Mouse (Mus musculus): Measurements from ENCODE around the gene Tigd2. TPM values are rescaled to one million over a fixed set of nuclear protein-coding genes. Genes with fewer than 3 reads are reported as not detected.
A peak's percentile ranks its signal among the peaks of the same experiment; 100 is the strongest.

Tigd2 gene
- polyA plus RNA-seq, 2 experiments = 4.3 to 12.7 TPM

DNA sequence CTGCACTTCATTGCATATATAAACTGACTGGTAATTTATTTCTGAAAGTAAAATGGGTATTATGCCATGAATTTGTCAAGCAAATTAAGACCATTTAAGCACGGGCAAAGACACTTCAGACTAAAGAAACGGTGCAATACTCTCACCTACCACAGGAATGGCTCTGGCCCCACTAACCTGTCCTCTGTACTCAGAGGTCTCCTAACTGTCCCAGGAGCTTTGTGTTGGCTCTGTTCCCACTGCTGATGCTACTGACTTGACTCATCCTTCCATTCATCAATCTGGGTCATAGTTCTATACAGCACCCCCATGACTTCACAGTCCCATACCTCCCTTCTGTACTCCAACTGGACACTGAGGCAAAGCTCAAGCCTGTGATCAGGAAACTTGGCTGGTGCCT lies 9.6 kb upstream of the Tigd2 start:
- Histone ChIP-seq H3K4me2 (replicated peaks; ENCODE audit: low read depth, low read length, severe bottlenecking) (no peak overlapping the region), H3K27me3 (ENCODE audit: control insufficient read depth, insufficient read depth, low read length) (no peaks in the 10 kb centered on the region), H3K4me3 (replicated peaks; ENCODE audit: low read length) (no peak overlapping the region), H3K27ac (replicated peaks; ENCODE audit: low read depth, low read length) (no peak overlapping the region), H3K36me3 (ENCODE audit: control insufficient read depth, insufficient read depth, low read length) (no peaks in the 10 kb centered on the region), H3K4me1 (ENCODE audit: control insufficient read depth, insufficient read depth, low read length) (no peaks in the 10 kb centered on the region), H3K9me3 (ENCODE audit: control insufficient read depth, low read length) (no peaks in the 10 kb centered on the region), H3K9ac (ENCODE audit: low read depth, low read length, severe bottlenecking) (no peak overlapping the region)
- DNase-seq (ENCODE audit: low spot score) (no peak), ATAC-seq (ENCODE audit: low FRiP score, low read depth) (no peak)
- 86% methylated on average over 2 of the region's 2 CpGs for WGBS
- no peak for TF ChIP-seq POLR2A (IDR thresholded peaks at IDR 0.05; ENCODE audit: borderline replicate concordance, extremely low read depth, insufficient read depth, insufficient read length)

DNA sequence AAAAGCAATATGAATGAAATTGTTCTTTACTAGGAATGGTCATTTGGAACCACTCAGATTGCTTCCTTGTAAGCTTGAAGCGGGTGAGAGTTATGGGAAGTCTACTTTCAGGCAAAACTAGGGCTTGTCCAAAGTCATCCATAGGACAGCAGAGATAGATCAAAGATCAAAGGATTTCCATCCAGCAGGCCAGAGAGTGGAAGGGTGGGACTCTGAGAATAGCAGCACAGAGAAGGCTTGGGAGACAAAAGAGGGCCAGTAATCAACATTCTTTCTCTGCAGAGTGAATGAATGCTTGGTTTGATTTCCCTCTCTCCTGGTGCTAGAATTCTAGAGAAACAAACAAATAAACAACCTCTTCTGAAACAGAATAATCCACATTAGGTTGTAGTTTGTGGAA lies 1.1 kb upstream of the Tigd2 start:
- no peak for ATAC-seq (ENCODE audit: low FRiP score, low read depth)
- no peak overlapping the region for H3K4me3 ChIP-seq (replicated peaks; ENCODE audit: low read length)
- H3K4me1 ChIP-seq (ENCODE audit: control insufficient read depth, insufficient read depth, low read length) = no peaks in the 10 kb centered on the region
- no peak overlapping the region for H3K9ac ChIP-seq (ENCODE audit: low read depth, low read length, severe bottlenecking)
- no peak overlapping the region for H3K27ac ChIP-seq (replicated peaks; ENCODE audit: low read depth, low read length)
- H3K4me2 ChIP-seq (replicated peaks; ENCODE audit: low read depth, low read length, severe bottlenecking) = no peak overlapping the region
- no peaks in the 10 kb centered on the region for H3K36me3 ChIP-seq (ENCODE audit: control insufficient read depth, insufficient read depth, low read length)
- DNase-seq (ENCODE audit: low spot score) = no peak
- H3K27me3 ChIP-seq (ENCODE audit: control insufficient read depth, insufficient read depth, low read length) = no peaks in the 10 kb centered on the region
- 100% methylated on average over 1 of the region's 1 CpGs for WGBS
- no peaks in the 10 kb centered on the region for H3K9me3 ChIP-seq (ENCODE audit: control insufficient read depth, low read length)
- no peak for TF ChIP-seq POLR2A (IDR thresholded peaks at IDR 0.05; ENCODE audit: borderline replicate concordance, extremely low read depth, insufficient read depth, insufficient read length)

DNA sequence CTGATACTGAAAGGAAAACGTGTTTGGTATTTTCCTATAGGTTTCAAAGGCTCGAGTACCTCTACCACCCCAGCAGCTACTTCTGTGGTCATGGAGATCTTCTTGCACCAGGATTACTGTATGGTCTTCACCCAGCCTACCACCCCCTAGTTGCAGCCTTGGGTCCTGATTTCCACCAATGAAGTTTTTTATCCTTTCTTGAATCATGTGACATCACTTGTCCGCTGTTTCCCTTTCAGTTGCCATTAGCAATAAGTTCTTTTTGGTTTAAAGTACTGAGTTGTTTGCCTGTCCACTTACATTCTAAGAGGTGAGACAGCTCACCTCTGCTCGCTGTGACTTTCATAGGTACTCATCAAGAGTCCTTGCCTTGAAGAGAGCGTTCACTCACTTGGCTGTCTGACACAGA lies 633 bp downstream of the Tigd2 start:
- Histone ChIP-seq H3K9me3 (ENCODE audit: control insufficient read depth, low read length) (no peaks in the 10 kb centered on the region), H3K27me3 (ENCODE audit: control insufficient read depth, insufficient read depth, low read length) (no peaks in the 10 kb centered on the region), H3K4me3 (replicated peaks; ENCODE audit: low read length) (peak overlapping the region; percentile 90), H3K27ac (replicated peaks; ENCODE audit: low read depth, low read length) (peak overlapping the region; percentile 79), H3K4me1 (ENCODE audit: control insufficient read depth, insufficient read depth, low read length) (no peaks in the 10 kb centered on the region), H3K36me3 (ENCODE audit: control insufficient read depth, insufficient read depth, low read length) (no peaks in the 10 kb centered on the region), H3K9ac (ENCODE audit: low read depth, low read length, severe bottlenecking) (peak overlapping the region; percentile 94), H3K4me2 (replicated peaks; ENCODE audit: low read depth, low read length, severe bottlenecking) (peak overlapping the region; percentile 46)
- TF ChIP-seq POLR2A (IDR thresholded peaks at IDR 0.05; ENCODE audit: borderline replicate concordance, extremely low read depth, insufficient read depth, insufficient read length) = no peak
- DNase-seq (ENCODE audit: low spot score) (peak; percentile 11), ATAC-seq (ENCODE audit: low FRiP score, low read depth) (peak; percentile 55)
- WGBS = 34% methylated on average over 5 of the region's 5 CpGs

DNA sequence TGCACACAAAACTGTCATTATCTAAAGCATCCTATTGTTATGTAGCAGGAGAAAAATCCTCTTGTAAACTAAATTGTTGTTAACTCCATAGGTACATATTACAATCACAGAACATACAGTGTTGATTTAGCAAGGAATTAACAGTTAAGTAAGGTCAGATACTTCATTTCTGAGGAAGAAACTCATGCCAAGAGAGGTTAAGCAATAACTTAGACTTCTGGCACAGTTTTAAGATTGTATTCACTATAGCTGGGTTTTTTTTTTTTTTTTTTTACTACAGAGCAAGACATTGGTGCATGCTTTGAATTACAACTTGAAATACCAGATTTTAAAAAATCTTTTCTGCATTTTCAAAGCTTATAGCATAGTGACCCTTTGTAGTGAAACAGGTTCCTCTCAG lies 24.5 kb downstream of the Tigd2 start:
- TF ChIP-seq POLR2A (IDR thresholded peaks at IDR 0.05; ENCODE audit: borderline replicate concordance, extremely low read depth, insufficient read depth, insufficient read length) = no peak
- Histone ChIP-seq H3K4me3 (replicated peaks; ENCODE audit: low read length) (no peak overlapping the region), H3K27ac (replicated peaks; ENCODE audit: low read depth, low read length) (no peak overlapping the region), H3K9me3 (ENCODE audit: control insufficient read depth, low read length) (no peaks in the 10 kb centered on the region), H3K4me1 (ENCODE audit: control insufficient read depth, insufficient read depth, low read length) (no peaks in the 10 kb centered on the region), H3K9ac (ENCODE audit: low read depth, low read length, severe bottlenecking) (no peak overlapping the region), H3K36me3 (ENCODE audit: control insufficient read depth, insufficient read depth, low read length) (no peaks in the 10 kb centered on the region), H3K4me2 (replicated peaks; ENCODE audit: low read depth, low read length, severe bottlenecking) (no peak overlapping the region), H3K27me3 (ENCODE audit: control insufficient read depth, insufficient read depth, low read length) (no peaks in the 10 kb centered on the region)
- no peak for ATAC-seq (ENCODE audit: low FRiP score, low read depth)
- DNase-seq (ENCODE audit: low spot score) = no peak

DNA sequence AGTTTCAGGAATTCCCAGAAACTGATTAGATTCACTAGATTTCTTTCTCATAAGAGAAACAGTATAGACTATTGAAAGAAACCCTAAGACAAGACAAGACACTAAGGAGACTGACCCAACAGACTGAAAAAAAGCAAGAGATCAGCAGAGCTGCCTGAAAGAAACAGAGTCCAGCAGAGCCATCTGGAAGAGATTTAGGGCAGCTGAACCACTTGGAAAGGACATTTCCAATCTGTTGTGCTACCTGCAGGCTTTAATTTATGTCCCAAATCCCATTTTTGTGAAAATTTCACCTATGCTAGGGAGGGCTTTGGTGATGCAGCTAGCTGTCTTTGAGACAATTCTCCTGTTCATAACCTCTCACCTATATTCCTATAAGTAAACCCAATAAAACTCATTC lies 25.0 kb downstream of the Tigd2 start:
- Histone ChIP-seq H3K9me3 (ENCODE audit: control insufficient read depth, low read length) (no peaks in the 10 kb centered on the region), H3K4me1 (ENCODE audit: control insufficient read depth, insufficient read depth, low read length) (no peaks in the 10 kb centered on the region), H3K27ac (replicated peaks; ENCODE audit: low read depth, low read length) (no peak overlapping the region), H3K36me3 (ENCODE audit: control insufficient read depth, insufficient read depth, low read length) (no peaks in the 10 kb centered on the region), H3K4me3 (replicated peaks; ENCODE audit: low read length) (no peak overlapping the region), H3K9ac (ENCODE audit: low read depth, low read length, severe bottlenecking) (no peak overlapping the region), H3K4me2 (replicated peaks; ENCODE audit: low read depth, low read length, severe bottlenecking) (no peak overlapping the region), H3K27me3 (ENCODE audit: control insufficient read depth, insufficient read depth, low read length) (no peaks in the 10 kb centered on the region)
- ATAC-seq (ENCODE audit: low FRiP score, low read depth) (no peak), DNase-seq (ENCODE audit: low spot score) (no peak)
- no peak for TF ChIP-seq POLR2A (IDR thresholded peaks at IDR 0.05; ENCODE audit: borderline replicate concordance, extremely low read depth, insufficient read depth, insufficient read length)

DNA sequence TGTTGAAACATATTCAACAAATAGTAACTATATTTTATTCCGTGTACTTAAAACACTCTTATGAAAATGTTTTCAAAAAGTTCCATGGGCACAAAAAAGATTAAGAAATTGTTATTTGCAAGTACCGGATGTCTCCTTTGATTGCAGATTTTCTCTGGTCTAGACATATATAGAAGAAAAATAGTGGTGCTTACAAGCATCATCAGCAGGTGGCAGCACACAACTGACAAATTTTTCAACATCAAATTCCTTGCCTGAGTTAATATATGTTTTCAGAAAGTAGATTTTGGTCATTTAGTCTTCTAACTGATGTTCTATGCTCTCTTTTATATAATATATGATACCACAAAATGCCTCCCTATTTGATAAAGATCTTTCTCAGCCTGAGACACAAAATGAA lies 41.0 kb downstream of the Tigd2 start:
- DNase-seq (ENCODE audit: low spot score) = peak; percentile 42
- H3K4me3 ChIP-seq (replicated peaks; ENCODE audit: low read length) = no peak overlapping the region
- ATAC-seq (ENCODE audit: low FRiP score, low read depth) = no peak
- no peaks in the 10 kb centered on the region for H3K36me3 ChIP-seq (ENCODE audit: control insufficient read depth, insufficient read depth, low read length)
- WGBS = 34% methylated on average over 2 of the region's 2 CpGs
- no peak overlapping the region for H3K4me2 ChIP-seq (replicated peaks; ENCODE audit: low read depth, low read length, severe bottlenecking)
- H3K9me3 ChIP-seq (ENCODE audit: control insufficient read depth, low read length) = no peaks in the 10 kb centered on the region
- TF ChIP-seq POLR2A (IDR thresholded peaks at IDR 0.05; ENCODE audit: borderline replicate concordance, extremely low read depth, insufficient read depth, insufficient read length) = no peak
- no peak overlapping the region for H3K27ac ChIP-seq (replicated peaks; ENCODE audit: low read depth, low read length)
- no peaks in the 10 kb centered on the region for H3K27me3 ChIP-seq (ENCODE audit: control insufficient read depth, insufficient read depth, low read length)
- H3K4me1 ChIP-seq (ENCODE audit: control insufficient read depth, insufficient read depth, low read length) = no peaks in the 10 kb centered on the region
- H3K9ac ChIP-seq (ENCODE audit: low read depth, low read length, severe bottlenecking) = no peak overlapping the region
